Mouse (Mus musculus) hindbrain, embryonic 14.5 days (tissue): ENCODE measurements at regions not wholly inside any gene's neighbourhood (a gene's known extent, or its start where the extent isn't known, plus 50 kb on each side); places are given as distances from the start of the nearest gene placed in this dataset.

Experiments
- ATAC-seq: fragments of 200-750 bp; cut with Nextera tagmentation; 2 replicates; pipeline ENCODE4 v1.8.0; 2017; ENCODE audit warnings: moderate number of reproducible peaks, mild to moderate bottlenecking, moderate TSS enrichment, moderate library complexity; ENCODE audit not compliant: low FRiP score
- DNase-seq: peaks from one replicate; pipeline ENCODE4 v3.0.0-alpha.2; 2015; ENCODE audit warnings: low spot score
- H3K27ac ChIP-seq: fragments of 300-500 bp; sonication (generic); 2 replicates; pipeline ENCODE4 v1.5.1; 2014; ENCODE audit warnings: mild to moderate bottlenecking, moderate library complexity
- H3K27me3 ChIP-seq: fragments of 300-500 bp; sonication (generic); 2 replicates; pipeline ENCODE4 v1.6.1; 2014; ENCODE audit warnings: mild to moderate bottlenecking, low read length, mixed read lengths; ENCODE audit not compliant: control insufficient read depth, insufficient read depth
- H3K36me3 ChIP-seq: fragments of 300-500 bp; sonication (generic); replicated peaks from 2 replicates; pipeline ENCODE4 v1.6.1; 2014; ENCODE audit not compliant: control insufficient read depth, insufficient read depth
- H3K4me1 ChIP-seq: fragments of 300-500 bp; sonication (generic); replicated peaks from 2 replicates; pipeline ENCODE4 v1.6.1; 2014; ENCODE audit warnings: antibody characterized with exemption, low read length, mixed read lengths; ENCODE audit not compliant: control insufficient read depth, insufficient read depth
- H3K4me2 ChIP-seq: fragments of 300-500 bp; sonication (generic); replicated peaks from 2 replicates; pipeline ENCODE4 v1.6.1; 2014; ENCODE audit warnings: mild to moderate bottlenecking, moderate library complexity
- H3K4me3 ChIP-seq: fragments of 300-500 bp; sonication (generic); replicated peaks from 2 replicates; pipeline ENCODE4 v1.5.1; 2014; ENCODE audit warnings: mild to moderate bottlenecking, low read length
- H3K9ac ChIP-seq: fragments of 300-500 bp; sonication (generic); 2 replicates; pipeline ENCODE4 v1.6.1; 2014
- H3K9me3 ChIP-seq: fragments of 300-500 bp; sonication (generic); 2 replicates; pipeline ENCODE4 v1.6.1; 2016; ENCODE audit warnings: low read length; ENCODE audit not compliant: control insufficient read depth
- WGBS: fragments of 180-500 bp; shearing (Covaris S2); extraction: QIAGEN DNeasy Blood & Tissue Kit; methylation state at CpG from one replicate; pipeline ENCODE4 v1.1.7; 2014; 5-methylcytosine and 5-hydroxymethylcytosine counted together

DNA sequence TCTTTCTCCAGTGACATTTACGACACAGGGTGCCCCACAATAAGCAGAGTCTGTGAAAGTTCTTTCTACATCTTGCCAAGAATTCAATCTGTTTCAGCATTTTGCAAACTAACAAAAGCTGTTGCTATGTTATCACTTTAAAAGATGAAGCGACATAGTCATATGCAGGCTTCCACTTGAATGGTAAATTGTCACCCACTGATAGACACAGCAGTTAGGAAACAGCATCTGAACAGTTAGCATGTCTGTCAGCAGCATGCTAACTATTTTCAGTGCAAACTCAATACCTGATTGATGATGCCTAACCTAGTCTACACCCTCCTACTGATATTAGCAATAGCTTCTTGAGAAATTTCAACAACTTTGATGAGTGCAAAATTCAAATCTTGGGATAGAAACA is 1348.1 kb upstream of the Gm7489 start:
- no peaks in the 10 kb centered on the region for H3K4me1 ChIP-seq
- no peak overlapping the region for H3K9ac ChIP-seq
- no peak for ATAC-seq
- H3K27ac ChIP-seq = no peak overlapping the region
- H3K27me3 ChIP-seq = no peaks in the 10 kb centered on the region
- H3K36me3 ChIP-seq = no peaks in the 10 kb centered on the region
- H3K9me3 ChIP-seq = no peaks in the 10 kb centered on the region
- WGBS = 89% methylated on average over 2 of the region's 2 CpGs
- H3K4me3 ChIP-seq = no peak overlapping the region
- no peak for DNase-seq
- no peak overlapping the region for H3K4me2 ChIP-seq

DNA sequence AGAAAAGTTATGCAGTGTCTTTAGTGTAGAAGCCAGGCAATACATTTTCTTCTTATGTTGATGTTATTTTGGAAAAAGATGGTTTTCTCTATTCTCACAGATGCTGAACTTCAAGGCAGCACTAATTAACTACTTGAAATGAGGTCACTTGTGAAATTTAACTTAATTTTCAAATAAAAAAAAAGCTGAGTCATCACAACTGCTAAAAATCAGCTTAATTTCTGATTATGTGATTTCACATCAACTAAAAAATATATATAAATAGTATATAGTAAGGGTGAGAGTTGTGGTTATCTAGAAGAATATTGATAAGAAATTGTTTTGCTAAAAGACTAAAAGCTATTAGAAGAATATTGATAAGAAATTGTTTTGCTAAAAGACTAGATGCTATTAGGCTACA is 1326.0 kb upstream of the Gm7489 start:
- Histone ChIP-seq H3K4me3 (no peak overlapping the region), H3K27ac (no peak overlapping the region), H3K4me2 (no peak overlapping the region), H3K9ac (no peak overlapping the region), H3K9me3 (no peaks in the 10 kb centered on the region), H3K27me3 (no peaks in the 10 kb centered on the region), H3K4me1 (no peaks in the 10 kb centered on the region), H3K36me3 (no peaks in the 10 kb centered on the region)
- DNase-seq (no peak), ATAC-seq (no peak)

GRCm38 (mm10) chr15:52564078-52564477 is 1320.6 kb upstream of the Gm7489 start:
- no peak for DNase-seq

DNA sequence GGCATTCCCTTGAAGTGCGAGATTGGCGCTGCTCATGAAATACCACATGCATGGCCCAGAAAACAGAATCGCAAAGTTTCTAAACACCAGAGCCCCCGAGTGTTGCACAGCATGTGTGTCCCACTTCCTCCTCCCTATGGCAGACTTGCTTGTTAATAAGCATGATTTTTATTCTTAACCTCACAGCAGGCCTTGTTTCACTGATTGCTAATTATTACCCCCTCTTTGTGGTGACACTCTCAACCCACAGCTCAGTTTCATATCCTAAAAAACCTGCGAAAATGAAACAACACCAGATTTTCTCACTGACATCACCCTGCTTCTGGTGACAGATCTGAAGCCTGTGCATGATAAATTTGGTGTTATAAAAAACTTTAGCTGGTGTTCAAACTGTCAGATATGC is 1319.3 kb upstream of the Gm7489 start:
- H3K9ac ChIP-seq = no peak overlapping the region
- H3K27ac ChIP-seq = no peak overlapping the region
- no peaks in the 10 kb centered on the region for H3K9me3 ChIP-seq
- no peaks in the 10 kb centered on the region for H3K4me1 ChIP-seq
- no peak overlapping the region for H3K4me3 ChIP-seq
- 78% methylated on average over 5 of the region's 5 CpGs for WGBS
- ATAC-seq (no peak), DNase-seq (no peak)
- no peaks in the 10 kb centered on the region for H3K36me3 ChIP-seq
- H3K27me3 ChIP-seq = no peaks in the 10 kb centered on the region
- no peak overlapping the region for H3K4me2 ChIP-seq

More at GRCm38 (mm10) chr15:52564078-52564477, 1320.6 kb upstream of the Gm7489 start:
- Histone ChIP-seq H3K4me2 (no peak overlapping the region), H3K36me3 (no peaks in the 10 kb centered on the region), H3K9ac (no peak overlapping the region), H3K9me3 (no peaks in the 10 kb centered on the region), H3K27ac (no peak overlapping the region), H3K4me1 (no peaks in the 10 kb centered on the region), H3K27me3 (no peaks in the 10 kb centered on the region), H3K4me3 (no peak overlapping the region)
- ATAC-seq = no peak
- 95% methylated on average over 1 of the region's 1 CpGs for WGBS

DNA sequence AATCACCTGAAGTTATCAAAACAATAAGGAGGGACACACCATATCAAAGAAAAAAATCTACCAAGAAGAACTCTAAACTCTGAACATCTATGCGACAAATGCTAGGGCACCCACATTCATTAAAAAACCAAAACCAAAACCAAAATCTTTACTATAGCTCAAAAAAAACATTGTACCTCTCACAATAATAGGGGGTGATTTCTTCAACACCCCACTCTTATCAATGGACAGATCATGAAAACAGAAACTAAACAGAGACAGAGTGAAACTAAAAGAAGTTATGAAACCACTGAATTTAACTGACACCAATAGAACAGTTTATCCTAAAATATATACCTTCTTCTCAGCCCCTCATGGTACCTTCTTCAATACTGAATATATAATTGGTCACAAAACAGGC is 1314.5 kb upstream of the Gm7489 start:
- Histone ChIP-seq H3K9ac (no peak overlapping the region), H3K27me3 (no peaks in the 10 kb centered on the region), H3K4me3 (no peak overlapping the region), H3K4me2 (no peak overlapping the region), H3K4me1 (no peaks in the 10 kb centered on the region), H3K36me3 (no peaks in the 10 kb centered on the region), H3K9me3 (no peaks in the 10 kb centered on the region), H3K27ac (no peak overlapping the region)
- ATAC-seq (no peak), DNase-seq (no peak)
- WGBS = 98% methylated on average over 1 of the region's 1 CpGs

- Histone ChIP-seq H3K27me3 (no peaks in the 10 kb centered on the region), H3K9me3 (no peaks in the 10 kb centered on the region), H3K36me3 (no peaks in the 10 kb centered on the region), H3K4me3 (no peak overlapping the region), H3K4me1 (no peaks in the 10 kb centered on the region), H3K27ac (no peak overlapping the region), H3K9ac (no peak overlapping the region), H3K4me2 (no peak overlapping the region)
- no peak for DNase-seq
- WGBS = 92% methylated on average over 2 of the region's 2 CpGs
- no peak for ATAC-seq
These were observed 1307.1 kb upstream of the Gm7489 start for GRCm38 (mm10) chr15:52577614-52578013.

DNA sequence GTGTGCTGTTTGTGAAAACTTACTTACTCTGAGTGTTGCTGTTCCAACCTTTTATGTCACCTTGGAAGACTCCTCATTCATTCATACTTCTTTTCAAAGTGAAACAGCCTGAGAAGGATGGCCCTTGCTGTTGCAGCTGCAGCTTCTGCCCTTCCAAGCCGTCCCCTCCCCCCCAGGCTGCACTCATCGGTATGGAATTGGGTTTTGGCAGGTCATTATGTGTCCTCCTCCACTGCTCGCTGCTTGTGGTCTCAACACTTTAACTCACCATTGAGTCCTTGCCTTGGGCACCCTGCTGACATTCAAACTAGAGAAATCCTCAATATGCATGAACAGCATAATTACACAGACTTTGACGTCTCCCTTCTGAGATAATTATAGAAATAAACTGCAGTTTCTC is 1295.3 kb upstream of the Gm7489 start:
- 22% methylated on average over 4 of the region's 4 CpGs for WGBS
- Histone ChIP-seq H3K4me2 (no peak overlapping the region), H3K4me3 (no peak overlapping the region), H3K27me3 (no peaks in the 10 kb centered on the region), H3K9ac (no peak overlapping the region), H3K4me1 (no peaks in the 10 kb centered on the region), H3K36me3 (no peaks in the 10 kb centered on the region), H3K9me3 (no peaks in the 10 kb centered on the region), H3K27ac (no peak overlapping the region)
- ATAC-seq (no peak), DNase-seq (no peak)

GRCm38 (mm10) chr15:52599511-52599910 is 1285.2 kb upstream of the Gm7489 start:
- Histone ChIP-seq H3K9ac (no peak overlapping the region), H3K4me2 (no peak overlapping the region), H3K9me3 (no peaks in the 10 kb centered on the region), H3K27ac (no peak overlapping the region), H3K27me3 (no peaks in the 10 kb centered on the region), H3K4me1 (no peaks in the 10 kb centered on the region), H3K36me3 (no peaks in the 10 kb centered on the region), H3K4me3 (no peak overlapping the region)
- no peak for ATAC-seq
- DNase-seq = no peak

DNA sequence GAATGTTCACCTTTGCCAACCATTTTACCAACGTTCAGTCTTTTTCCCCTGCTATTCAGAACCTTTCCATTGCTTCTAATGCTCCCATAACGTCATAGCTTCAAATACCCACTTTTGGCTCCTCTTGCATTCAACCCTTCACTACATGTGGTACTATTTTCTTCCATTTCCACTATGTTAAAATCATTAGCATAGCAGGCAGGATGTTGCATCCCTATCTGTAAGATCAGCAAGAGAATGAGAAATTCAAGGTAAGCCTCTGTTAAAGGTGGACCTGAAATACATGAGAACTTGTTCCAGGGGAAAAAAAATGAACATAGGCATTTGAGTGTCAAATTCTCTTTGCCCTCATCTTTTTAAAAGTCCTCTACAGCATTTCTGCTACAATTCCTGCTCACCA is 1284.7 kb upstream of the Gm7489 start:
- ATAC-seq (no peak), DNase-seq (no peak)
- no peaks in the 10 kb centered on the region for H3K9me3 ChIP-seq
- no peak overlapping the region for H3K27ac ChIP-seq
- WGBS = 71% methylated on average over 2 of the region's 2 CpGs
- no peak overlapping the region for H3K4me2 ChIP-seq
- H3K4me3 ChIP-seq = no peak overlapping the region
- no peaks in the 10 kb centered on the region for H3K4me1 ChIP-seq
- no peaks in the 10 kb centered on the region for H3K27me3 ChIP-seq
- H3K36me3 ChIP-seq = no peaks in the 10 kb centered on the region
- H3K9ac ChIP-seq = no peak overlapping the region

- Histone ChIP-seq H3K9ac (no peak overlapping the region), H3K4me1 (no peaks in the 10 kb centered on the region), H3K4me2 (no peak overlapping the region), H3K4me3 (no peak overlapping the region), H3K27ac (no peak overlapping the region), H3K36me3 (no peaks in the 10 kb centered on the region), H3K27me3 (no peaks in the 10 kb centered on the region), H3K9me3 (no peaks in the 10 kb centered on the region)
- WGBS = 90% methylated on average over 3 of the region's 3 CpGs
- ATAC-seq (no peak), DNase-seq (no peak)
These were observed 1244.9 kb upstream of the Gm7489 start for GRCm38 (mm10) chr15:52639790-52640189.
